Mouse (Mus musculus): ENCODE measurements around the gene Wdr24.
A peak's percentile ranks its signal among the peaks of the same experiment; 100 is the strongest.

The Wdr24 gene

DNA sequence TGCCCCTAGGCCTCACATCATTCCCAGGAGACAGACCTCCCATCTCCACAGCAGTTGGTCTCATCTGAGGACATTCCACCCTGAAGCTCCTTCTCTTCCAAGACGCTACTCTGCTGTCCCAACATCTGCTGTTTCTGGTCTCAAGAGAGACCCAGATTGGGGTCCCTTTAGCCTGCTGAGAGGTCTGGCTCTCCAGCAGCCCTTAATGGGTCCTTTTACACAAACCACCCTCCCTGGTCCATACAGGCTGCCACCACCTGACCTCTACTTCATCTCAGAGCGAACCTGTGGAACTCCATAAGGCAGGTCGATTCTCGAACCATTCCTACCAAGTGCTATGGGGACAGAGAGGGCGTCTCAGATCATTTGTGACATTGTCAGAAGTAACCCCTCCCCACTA is 15.4 kb upstream of the Wdr24 start:
- no peak for DNase-seq

- peak; percentile 96 to 97 for DNase-seq
Measured at GRCm38 (mm10) chr17:25808789-25809605, 14.4 kb upstream of the Wdr24 start, which contains the start of gene Fbxl16. Gene Fbxl16, plus strand, starts transcription at chr17:25809085.

- DNase-seq, result peak; percentile 78 to 80
Measured at GRCm38 (mm10) chr17:25809606-25810340, 13.7 kb upstream of the Wdr24 start.

GRCm38 (mm10) chr17:25810890-25811289 is 12.5 kb upstream of the Wdr24 start:
- no peak for DNase-seq

DNA sequence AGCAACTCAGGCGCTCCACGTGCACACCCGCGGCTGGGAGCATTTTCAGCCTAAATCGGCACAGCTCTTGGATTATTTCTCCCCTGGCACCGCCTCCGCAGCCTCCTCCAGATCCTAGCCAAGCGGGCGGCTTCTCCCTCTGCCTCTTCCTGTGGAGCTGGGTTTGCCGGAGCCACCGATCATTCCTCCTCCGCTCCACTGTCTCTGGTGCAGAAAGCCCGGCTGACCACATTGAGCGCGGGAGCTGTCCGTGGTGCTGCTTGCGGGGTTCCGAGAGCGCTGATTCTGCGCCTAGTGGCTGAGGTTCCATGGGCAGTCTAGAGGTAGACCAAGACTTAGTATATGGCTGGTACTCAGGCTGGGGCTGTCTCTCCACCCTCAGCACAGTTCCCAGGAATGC is 10.0 kb upstream of the Wdr24 start:
- DNase-seq, result peak; percentile 67 to 78

GRCm38 (mm10) chr17:25817662-25818061 is 5.8 kb upstream of the Wdr24 start:
- no peak for DNase-seq

- no peak for DNase-seq
Measured at GRCm38 (mm10) chr17:25818851-25819780, 4.3 kb upstream of the Wdr24 start.

GRCm38 (mm10) chr17:25824362-25825142 is 1.1 kb downstream of the Wdr24 start:
- no peak for DNase-seq

DNA sequence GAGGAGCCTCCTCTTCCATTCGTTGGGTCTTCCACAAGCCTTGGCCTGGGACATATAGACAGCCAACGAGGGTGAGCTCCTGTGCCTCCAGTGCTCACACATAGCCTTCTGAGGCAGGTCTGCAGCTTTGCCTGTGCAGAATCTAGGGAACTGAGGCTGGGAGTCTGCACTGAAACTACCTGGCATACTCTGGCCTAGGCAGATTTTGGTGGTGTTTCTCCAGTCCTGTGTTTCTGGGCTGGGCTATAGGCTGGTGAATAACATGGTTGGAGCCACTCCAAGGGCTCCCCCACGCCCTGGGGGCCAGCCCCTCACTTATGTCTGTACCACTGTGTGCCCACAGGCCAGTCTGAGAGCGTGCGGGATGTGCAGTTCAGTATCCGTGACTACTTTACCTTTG is 1.9 kb downstream of the Wdr24 start:
- DNase-seq, result no peak

GRCm38 (mm10) chr17:25825984-25826570 is 2.6 kb downstream of the Wdr24 start:
- DNase-seq, result peak in 1 of 2 experiments; percentile 10

- no peak for DNase-seq
Measured at GRCm38 (mm10) chr17:25827011-25827410, 3.6 kb downstream of the Wdr24 start.

- DNase-seq, result no peak
Measured at GRCm38 (mm10) chr17:25827546-25828222, 4.3 kb downstream of the Wdr24 start.

GRCm38 (mm10) chr17:25828223-25828594 is 4.8 kb downstream of the Wdr24 start:
- DNase-seq, result no peak

DNA sequence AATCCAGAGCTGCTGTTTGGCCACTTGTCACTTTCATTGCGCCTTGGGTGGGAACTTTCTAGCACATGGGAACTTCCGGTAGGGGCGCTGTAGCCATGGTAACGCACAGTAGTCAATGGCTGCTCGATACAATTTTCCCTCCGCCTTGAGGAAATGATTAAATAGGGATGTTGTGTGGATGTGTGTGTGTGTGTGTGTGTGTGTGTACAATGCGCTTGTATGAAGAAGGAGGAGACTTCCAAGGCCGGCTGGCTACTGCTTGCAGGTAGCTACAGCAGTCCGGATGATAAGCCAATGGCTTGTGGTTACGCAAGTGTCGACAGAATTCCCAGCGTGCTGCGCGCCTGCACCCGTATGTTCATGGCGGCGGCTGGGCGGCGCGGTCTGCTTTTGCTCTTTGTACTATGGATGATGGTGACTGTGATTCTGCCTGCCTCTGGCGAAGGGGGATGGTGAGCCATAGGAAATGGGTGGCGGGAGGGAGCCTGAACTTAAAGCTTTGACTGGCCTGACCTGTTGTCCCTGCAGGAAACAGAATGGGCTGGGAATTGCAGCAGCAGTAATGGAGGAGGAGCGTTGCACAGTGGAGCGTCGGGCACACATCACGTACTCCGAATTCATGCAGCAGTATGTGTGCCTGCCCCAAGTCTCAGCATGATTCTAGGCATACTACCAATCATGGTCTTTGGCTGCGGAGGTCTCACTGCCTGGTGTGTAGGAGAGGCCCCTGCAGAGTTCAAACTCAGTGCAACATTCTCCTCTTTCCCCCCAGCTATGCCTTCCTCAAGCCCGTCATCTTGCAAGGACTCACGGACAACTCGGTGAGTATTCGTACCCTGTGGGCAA is 5.5 kb downstream of the Wdr24 start, which contains the start of gene Jmjd8:
Gene Jmjd8 (plus strand): TSS at position 156 of the 846 bp plus-strand sequence.
- DNase-seq, result peak; percentile 83 to 87

DNA sequence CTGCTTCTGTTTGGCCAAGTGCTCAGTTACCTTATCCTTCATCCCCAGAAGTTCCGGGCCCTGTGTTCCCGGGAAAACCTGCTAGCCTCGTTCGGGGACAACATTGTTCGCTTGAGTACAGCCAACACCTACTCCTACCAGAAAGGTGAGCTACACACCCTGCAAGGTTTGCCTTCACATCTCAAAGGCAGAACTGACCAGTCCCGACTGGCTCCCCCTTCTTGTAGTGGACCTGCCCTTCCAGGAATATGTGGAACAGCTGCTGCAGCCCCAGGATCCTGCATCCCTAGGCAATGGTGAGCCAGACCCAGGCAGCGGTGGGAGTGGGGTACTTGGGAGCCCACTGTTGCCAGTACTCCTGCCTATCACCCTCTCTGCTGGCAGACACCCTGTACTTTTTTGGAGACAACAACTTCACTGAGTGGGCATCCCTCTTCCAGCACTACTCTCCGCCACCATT is 6.2 kb downstream of the Wdr24 start:
- DNase-seq, result no peak

- no peak for DNase-seq
Measured at GRCm38 (mm10) chr17:25830200-25830753, 6.8 kb downstream of the Wdr24 start.

DNA sequence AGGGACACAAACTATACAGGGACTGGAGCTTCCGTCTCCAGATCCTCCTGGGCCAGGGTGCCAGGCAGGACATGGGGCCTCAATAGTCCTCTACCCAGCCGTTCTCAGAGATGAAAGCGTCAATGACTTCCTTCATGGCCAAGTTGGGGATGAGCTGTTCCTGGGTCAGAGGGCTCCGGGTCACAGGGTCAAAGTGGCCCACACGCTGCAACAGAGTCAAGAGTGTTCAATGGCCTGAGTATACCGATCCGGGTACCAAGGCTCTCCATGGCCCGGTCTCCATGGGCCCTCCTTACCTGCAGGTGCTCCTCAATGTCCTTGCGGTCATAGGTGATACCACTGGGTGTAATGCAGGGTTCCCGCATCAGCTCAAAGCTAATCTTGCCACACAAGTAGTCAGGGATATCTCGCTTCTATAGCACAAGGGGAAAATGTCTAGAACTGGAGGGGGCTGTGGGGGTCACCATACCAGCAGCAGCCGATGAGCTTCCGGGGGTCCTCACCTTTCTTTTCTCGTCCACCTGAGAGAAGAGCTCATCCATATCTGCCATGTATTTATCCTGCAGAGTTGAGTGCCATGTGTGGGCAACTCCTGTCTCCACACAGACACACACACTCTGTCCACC is 7.5 kb downstream of the Wdr24 start:
- no peak for DNase-seq

DNA sequence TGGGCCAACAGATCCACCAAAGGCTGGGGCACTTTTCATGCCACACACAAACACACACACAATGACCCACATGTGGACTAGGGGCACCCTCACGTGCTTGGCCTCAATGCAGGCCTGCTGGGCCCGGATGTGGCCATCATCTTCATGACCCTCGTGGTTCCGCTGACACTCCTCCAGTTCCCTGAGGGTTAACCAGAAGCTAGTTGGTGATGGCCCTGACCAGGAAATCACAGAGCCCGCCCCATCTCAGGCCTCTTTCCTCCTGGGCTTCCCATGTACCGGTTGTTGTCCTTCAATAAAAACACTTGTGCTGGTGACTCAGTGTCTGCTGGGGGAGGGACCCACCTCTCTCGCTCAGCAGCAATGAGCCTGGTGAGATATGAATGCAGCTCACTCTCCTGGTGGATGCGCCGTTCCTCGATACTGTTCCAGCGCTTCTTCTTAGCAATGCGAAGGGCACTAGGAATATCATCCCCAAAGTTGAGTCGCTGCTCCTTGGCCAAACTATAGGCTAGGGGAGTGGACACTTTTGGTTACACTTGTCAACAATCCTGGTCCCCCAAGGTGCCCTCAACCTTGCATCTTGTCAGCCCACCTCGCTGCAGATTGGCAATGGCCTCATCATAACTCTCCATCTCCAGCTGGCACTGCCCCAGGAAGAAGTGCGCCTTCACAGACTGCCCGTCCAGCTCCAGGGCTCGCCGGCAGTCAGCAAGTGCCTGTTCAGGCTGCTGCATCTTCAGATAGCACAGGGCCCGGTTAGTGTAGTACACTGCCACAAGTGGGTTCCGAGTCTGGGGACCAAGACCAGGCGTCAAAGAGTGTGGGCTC is 8.2 kb downstream of the Wdr24 start:
- peak; percentile 67 to 77 for DNase-seq
